Mouse (Mus musculus) adipocyte (in vitro differentiated cells): ENCODE results near the gene Rock2.
A peak's percentile ranks its signal among the peaks of the same experiment; 100 is the strongest.

Experiments used
- DNase-seq: peaks from one replicate; pipeline ENCODE4 v3.0.0-alpha.2; 2016; ENCODE audit warnings: low spot score

Gene Rock2

GRCm38 (mm10) chr12:16894396-16895220, at the start of gene Rock2:
TSS of gene Rock2 (plus strand) at chr12:16894895.
- DNase-seq: peak; percentile 82

DNA sequence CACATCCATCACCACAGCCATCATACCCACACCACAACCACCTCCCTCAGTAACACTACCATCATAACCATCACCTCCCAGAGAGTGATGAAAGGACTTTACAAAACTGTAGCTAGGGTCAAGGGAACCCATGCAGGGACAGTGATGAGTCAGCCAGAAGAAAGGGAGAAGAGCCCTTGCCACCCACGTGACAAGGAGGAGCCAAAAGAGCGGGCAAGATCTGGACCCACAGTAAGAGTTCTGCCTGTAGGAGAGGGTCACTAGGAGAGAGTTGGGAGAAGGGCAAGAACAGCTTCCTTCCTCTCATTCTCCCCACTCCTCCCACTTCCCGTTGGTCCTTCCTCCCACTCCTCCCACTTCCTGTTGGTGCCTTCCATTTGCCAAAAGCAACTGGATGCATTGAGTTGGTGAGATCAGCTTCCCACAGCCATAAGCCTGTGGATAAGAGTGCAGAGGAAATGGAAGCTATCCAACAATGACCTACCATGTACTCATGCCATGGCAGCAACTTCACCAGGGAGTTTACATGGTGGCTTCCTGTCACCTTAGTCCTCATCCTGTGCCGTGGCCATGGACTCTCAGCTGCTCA, 47.4 kb upstream of the Rock2 start:
- no peak for DNase-seq

- no peak for DNase-seq
Observed at GRCm38 (mm10) chr12:16848501-16848900, 46.2 kb upstream of the Rock2 start.

- no peak for DNase-seq
Observed at GRCm38 (mm10) chr12:16849821-16850220, 44.9 kb upstream of the Rock2 start.

- peak; percentile 65 for DNase-seq
Observed at GRCm38 (mm10) chr12:16850431-16851375, 44.0 kb upstream of the Rock2 start.

- DNase-seq: peak; percentile 83
Observed at GRCm38 (mm10) chr12:16853431-16854165, 41.1 kb upstream of the Rock2 start.

GRCm38 (mm10) chr12:16855632-16856305, 38.9 kb upstream of the Rock2 start:
- no peak for DNase-seq

- DNase-seq: no peak
Observed at GRCm38 (mm10) chr12:16856306-16856679, 38.4 kb upstream of the Rock2 start.

DNA sequence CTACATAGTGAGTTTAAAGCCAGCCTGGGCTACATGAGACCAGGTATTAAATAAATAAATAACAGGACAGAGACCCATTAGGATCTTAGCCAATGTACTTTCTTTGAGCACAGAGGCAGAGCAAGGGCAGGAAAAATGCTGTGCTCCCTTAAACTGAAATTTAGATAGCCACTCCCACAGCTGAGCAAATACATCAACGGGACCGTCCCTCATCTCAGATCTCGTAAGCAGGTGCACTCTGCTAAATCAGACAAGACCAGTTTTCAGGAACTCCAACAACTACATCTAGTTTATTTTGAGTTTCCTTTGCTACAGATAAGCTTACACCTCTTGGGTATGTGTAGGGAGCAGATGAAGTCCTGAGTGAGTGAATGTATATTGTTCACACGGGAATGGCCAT, 36.6 kb upstream of the Rock2 start:
- no peak for DNase-seq

- DNase-seq: no peak
Observed at GRCm38 (mm10) chr12:16859781-16860180, 34.9 kb upstream of the Rock2 start.

DNA sequence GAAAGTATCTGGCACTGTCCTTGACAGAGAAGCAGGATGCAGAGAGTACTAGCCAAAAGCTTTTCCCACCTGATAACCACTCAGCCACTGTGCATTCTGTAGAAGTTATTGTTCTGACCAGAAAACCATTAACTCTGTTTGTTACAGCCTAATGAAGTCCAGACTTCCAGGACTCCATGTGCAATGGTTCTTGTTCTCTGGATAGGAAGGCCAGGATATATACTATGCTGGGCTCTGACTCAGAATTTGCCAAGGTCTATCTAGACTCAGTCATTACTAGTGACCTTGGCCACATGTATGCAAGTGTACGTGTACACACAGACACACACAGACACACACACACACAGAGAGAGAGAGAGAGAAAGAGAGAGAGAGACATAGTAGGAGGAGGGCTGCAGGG, 34.2 kb upstream of the Rock2 start:
- DNase-seq: no peak

- DNase-seq: no peak
Observed at GRCm38 (mm10) chr12:16860961-16861360, 33.7 kb upstream of the Rock2 start.

GRCm38 (mm10) chr12:16864477-16864876, 30.2 kb upstream of the Rock2 start:
- DNase-seq: peak; percentile 87

GRCm38 (mm10) chr12:16865871-16866270, 28.8 kb upstream of the Rock2 start:
- DNase-seq: no peak

- no peak for DNase-seq
Observed at GRCm38 (mm10) chr12:16866460-16866859, 28.2 kb upstream of the Rock2 start.

DNA sequence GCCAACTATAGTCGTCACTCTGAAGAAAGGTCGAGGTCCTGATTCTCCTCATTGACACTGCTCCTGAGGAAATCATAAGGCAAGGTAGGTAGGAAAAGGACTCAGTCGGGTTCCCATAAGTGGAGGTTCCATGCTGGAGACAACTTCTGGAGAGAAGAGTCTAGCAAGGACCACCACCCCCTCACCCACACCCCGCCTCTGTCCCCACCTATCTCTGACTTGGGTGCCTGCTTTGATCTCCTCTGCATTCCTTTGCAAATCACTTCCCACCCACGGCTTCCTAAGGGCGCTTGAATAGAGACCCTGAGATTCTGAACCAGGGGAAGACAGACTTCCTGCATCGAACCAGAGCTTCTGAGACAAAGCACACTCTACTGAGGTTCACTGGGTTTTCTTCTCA, 27.4 kb upstream of the Rock2 start:
- no peak for DNase-seq

DNA sequence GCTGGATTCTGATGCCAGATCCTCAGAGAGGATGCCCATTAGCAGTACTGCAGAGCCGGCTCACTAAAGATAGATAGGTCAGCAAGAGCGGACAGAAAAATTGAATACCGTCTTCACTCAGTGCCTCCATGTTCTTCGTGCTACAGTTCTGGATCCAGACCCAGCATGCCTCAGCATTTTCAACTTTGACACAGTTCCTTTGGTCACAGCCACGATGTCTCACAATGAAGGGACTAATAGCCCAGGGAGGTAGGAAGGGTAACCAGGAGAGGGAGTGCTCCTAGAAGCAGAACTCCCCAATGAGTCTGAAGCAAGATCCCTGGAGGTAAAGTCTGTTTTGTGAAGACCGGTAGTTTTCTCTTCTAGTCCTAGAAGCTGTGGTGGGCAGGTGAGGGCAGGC, 26.1 kb upstream of the Rock2 start:
- DNase-seq: no peak

DNA sequence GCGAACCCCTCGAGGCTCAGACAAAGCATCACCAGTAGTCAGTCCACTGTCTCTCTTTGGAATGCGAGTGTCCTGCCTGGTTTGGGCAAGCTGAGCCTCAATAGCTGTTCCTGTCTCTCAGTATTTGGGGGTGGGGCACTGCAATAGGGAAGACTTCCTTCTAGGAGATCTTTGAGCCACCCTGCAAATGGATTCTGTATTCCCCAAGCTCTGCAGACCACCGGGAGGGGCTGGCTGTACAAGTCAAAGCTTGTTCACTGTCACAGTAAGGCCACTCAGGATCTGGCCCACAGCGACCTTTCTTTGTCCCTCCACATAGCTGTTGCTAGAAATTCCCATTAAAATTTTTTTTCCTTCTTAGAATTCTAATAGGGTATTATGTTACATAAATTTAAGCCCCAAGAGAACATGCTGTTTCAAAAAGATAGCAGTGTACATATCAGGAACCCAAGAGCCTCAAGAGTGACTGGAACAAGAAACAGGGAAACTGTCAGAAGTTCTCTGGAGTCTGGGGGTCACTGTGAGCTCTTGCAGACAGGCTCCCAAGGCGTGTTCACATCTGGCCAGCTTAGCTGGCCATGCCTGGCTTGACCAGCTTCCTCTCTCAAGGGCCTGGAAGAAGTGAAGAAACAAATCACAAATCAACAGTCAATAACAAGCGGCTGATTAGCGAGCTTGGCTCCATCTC, 25.5 kb upstream of the Rock2 start:
- no peak for DNase-seq

- no peak for DNase-seq
Observed at GRCm38 (mm10) chr12:16869870-16870404, 24.8 kb upstream of the Rock2 start.

- DNase-seq: peak; percentile 87
Observed at GRCm38 (mm10) chr12:16870405-16871068, 24.2 kb upstream of the Rock2 start.
